Mouse (Mus musculus): ENCODE measurements around the gene Gm10665. TPM values are rescaled to one million over a fixed set of nuclear protein-coding genes. Genes with fewer than 3 reads are reported as not detected.

Gm10665 gene
- polyA plus RNA-seq (2017; shearing (Covaris generic)) = 1 to 10 TPM in 1 of 2 experiments, under 1 TPM in 1; 0.28 to 5.2 TPM

DNA sequence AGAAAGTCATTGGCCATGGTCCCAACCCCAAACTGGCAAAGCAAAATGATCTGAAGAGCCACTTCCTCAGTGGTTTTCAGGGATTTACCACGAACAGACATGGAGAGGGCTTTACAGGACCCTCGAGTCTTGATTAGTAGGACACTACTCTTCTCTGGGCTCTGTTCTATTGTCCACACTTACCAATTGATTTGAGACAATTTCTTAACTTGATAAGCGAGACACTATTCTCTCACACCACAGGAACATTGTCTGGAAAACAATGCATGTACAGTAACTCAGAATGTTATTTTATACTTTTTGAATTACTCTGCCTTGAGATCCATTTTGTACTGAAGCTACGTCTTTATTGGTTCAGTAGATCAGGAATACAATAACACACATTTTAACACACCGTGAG is at the start of gene Gm10665:
Gm10665 (minus strand) TSS at position 101 of the 400 bp plus-strand sequence.

DNA sequence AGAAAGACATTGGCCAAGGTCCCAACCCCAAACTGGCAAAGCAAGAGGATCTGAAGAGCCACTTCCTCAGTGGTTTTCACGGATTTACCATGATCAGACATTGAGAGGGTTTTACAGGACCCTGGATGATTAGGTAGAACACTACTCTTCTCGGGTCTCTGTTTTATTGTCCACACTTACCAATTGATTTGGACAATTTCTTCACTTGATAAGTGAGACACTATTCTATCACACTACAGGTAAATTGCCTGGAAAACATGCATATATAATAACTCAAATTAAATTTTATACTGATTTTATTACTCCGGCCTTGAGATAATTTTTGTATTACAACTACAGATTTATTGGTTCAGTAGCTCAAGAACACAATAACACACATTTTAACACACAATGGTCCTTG is 35.7 kb upstream of the Gm10665 start, which contains the start of gene Vmn1r151:
Vmn1r151 (minus strand) TSS at position 101 of the 400 bp plus-strand sequence.

DNA sequence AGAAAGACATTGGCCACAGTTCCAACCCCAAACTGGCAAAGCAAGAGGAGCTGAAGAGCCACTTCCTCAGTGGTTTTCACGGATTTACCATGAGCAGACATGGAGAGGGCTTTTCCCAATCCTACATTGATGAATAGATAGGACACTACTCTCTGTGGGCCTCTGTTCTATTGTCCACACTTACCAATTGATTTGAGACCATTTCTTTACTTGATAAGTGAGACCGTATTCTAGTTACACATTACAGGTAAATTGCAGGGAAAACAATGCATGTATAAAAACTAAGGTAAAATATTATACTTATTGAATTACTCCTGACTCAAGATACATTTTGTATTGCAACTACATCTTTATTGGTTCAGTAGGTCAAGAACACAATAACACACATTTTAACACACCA is 25.7 kb downstream of the Gm10665 start, which contains the start of gene Vmn1r149:
Vmn1r149 (minus strand) TSS at position 101 of the 400 bp plus-strand sequence.

DNA sequence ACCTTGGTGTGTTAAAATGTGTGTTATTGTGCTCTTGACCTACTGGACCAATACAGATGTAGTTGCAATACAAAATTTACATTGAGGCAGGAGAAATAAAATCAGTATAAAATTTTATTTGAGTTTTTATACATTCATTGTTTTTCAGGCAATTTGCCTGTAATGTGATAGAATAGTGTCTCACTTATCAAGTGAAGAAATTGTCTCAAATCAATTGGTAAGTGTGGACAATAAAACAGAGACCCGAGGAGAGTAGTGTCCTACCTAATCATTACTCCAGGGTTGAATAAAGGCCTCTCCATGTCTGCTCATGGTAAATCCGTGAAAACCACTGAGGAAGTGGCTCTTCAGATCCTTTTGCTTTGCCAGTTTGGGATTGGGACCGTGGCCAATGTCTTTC is 50.6 kb downstream of the Gm10665 start, which contains the start of gene Vmn1r148:
Vmn1r148 (plus strand) TSS at position 301 of the 400 bp plus-strand sequence.

Other genes starting within 250 kb of the Gm10665 start
- not detected for gene Gm8453, start 234.6 kb downstream of the Gm10665 start, polyA plus RNA-seq (2017; shearing (Covaris generic))
- not detected for gene Gm4187, start 134.4 kb downstream of the Gm10665 start, polyA plus RNA-seq (2017; shearing (Covaris generic))
- gene Gm8660, start 93.0 kb downstream of the Gm10665 start, polyA plus RNA-seq (2017; shearing (Covaris generic)) = not detected
- not detected for gene Vmn1r148, start 50.5 kb downstream of the Gm10665 start, polyA plus RNA-seq (2017; shearing (Covaris generic))
- gene Vmn1r149, start 25.8 kb downstream of the Gm10665 start, polyA plus RNA-seq (2017; shearing (Covaris generic)) = not detected
- gene Vmn1r151, start 35.6 kb upstream of the Gm10665 start, polyA plus RNA-seq (2017; shearing (Covaris generic)) = not detected
- gene Vmn1r152, start 58.9 kb upstream of the Gm10665 start, polyA plus RNA-seq (2017; shearing (Covaris generic)) = under 1 TPM in 1 of 2 experiments, not detected in 1; 0.25 TPM
- not detected for gene Gm8677, start 70.8 kb upstream of the Gm10665 start, polyA plus RNA-seq (2017; shearing (Covaris generic))
- gene Gm4201, start 101.3 kb upstream of the Gm10665 start, polyA plus RNA-seq (2017; shearing (Covaris generic)) = not detected
- gene Gm4565, start 124.1 kb upstream of the Gm10665 start, polyA plus RNA-seq (2017; shearing (Covaris generic)) = 1 to 10 TPM in 1 of 2 experiments, under 1 TPM in 1; 0.30 to 1.9 TPM
- gene Vmn1r155, start 193.9 kb upstream of the Gm10665 start, polyA plus RNA-seq (2017; shearing (Covaris generic)) = 1 to 10 TPM in 1 of 2 experiments, not detected in 1; 2.2 TPM
- not detected for gene Gm8693, start 228.2 kb upstream of the Gm10665 start, polyA plus RNA-seq (2017; shearing (Covaris generic))

Measured in inflammation-experienced regulatory T-cells (primary cell).